In the genomic region with DNA sequence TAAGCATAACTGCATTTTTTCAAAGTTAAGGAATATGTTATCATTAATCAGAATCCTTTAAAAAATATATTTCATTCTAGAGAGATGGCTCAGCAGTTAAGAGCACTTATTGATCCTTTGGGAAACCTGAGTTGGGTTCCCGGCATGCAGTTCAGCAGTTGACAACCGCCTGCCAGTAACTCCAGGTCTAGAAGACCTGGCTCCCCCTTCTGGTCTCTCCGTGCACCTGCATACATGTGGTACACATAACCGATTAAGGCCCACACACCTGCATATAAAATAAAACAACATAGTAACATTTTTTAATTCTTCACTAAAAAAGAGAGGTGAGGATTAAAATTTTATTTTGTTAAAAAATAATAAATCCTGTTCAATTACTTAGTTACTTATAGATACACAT, we compare ENCODE assay signal across 13 mouse cellular contexts.
"Had no signal": no experiment of that assay in that cellular context is flagged by ENCODE, and none has a peak within 500 bp of the region (broad histone marks: within the 10 kb centered on the region; RNA-seq: fewer than 3 reads in every experiment).

No protein-coding gene starts in this region.

- H3K4me3 ChIP-seq: left cerebral cortex, adult 2 months; limb, embryonic 15.5 days; liver, embryonic 15.5 days; lung, embryonic 15.5 days; midbrain, embryonic 13.5 days; myocyte; neural tube, embryonic 15.5 days had no signal

- H3K36me3 ChIP-seq: limb, embryonic 15.5 days; liver, embryonic 15.5 days; lung, embryonic 15.5 days; midbrain, embryonic 13.5 days; neural tube, embryonic 15.5 days had no signal

- DNase-seq: kidney, adult 8-10 months; kidney, postnatal 4 days; thymus, adult 2 months; thymus, postnatal 25 days had no signal

- H3K27ac ChIP-seq: left cerebral cortex, adult 2 months; limb, embryonic 15.5 days; liver, embryonic 15.5 days; lung, embryonic 15.5 days; midbrain, embryonic 13.5 days; neural tube, embryonic 15.5 days; stomach, postnatal 0 days had no signal

- H3K9me3 ChIP-seq: limb, embryonic 15.5 days; liver, embryonic 15.5 days; lung, embryonic 15.5 days; midbrain, embryonic 13.5 days; neural tube, embryonic 15.5 days had no signal

- H3K27me3 ChIP-seq: liver, embryonic 15.5 days; midbrain, embryonic 13.5 days; neural tube, embryonic 15.5 days had no signal

- H3K4me1 ChIP-seq: liver, embryonic 15.5 days had no signal

- H3K9ac ChIP-seq: limb, embryonic 15.5 days; liver, embryonic 15.5 days; lung, embryonic 15.5 days; midbrain, embryonic 13.5 days; neural tube, embryonic 15.5 days had no signal

- ATAC-seq: intestine, postnatal 0 days; midbrain, embryonic 13.5 days had no signal

- H3K4me2 ChIP-seq: limb, embryonic 15.5 days; liver, embryonic 15.5 days; lung, embryonic 15.5 days; midbrain, embryonic 13.5 days; neural tube, embryonic 15.5 days had no signal
